Mouse (Mus musculus): Measurements from ENCODE around the gene Col4a3. TPM values are rescaled to one million over a fixed set of nuclear protein-coding genes. Genes with fewer than 3 reads are reported as not detected.

Col4a3 gene
- 0.08 TPM for polyA plus RNA-seq (2012; fragmentation: generic; extraction: Trizol)

- H3K4me2 ChIP-seq (ENCODE audit: low read depth) = peak within 1 kb of the TSS; percentile 48
- no peaks in the 10 kb centered on the region for H3K79me2 ChIP-seq (ENCODE audit: control insufficient read depth, insufficient read depth)
- H3K36me3 ChIP-seq (ENCODE audit: control insufficient read depth, insufficient read depth) = no peaks in the 10 kb centered on the region
- no peaks in the 10 kb centered on the region for H3K27me3 ChIP-seq (ENCODE audit: control insufficient read depth, insufficient read depth, insufficient read length)
- H3K4me3 ChIP-seq = no peak within 1 kb of the TSS
- H3ac ChIP-seq (ENCODE audit: control insufficient read depth, insufficient read length) = no peak within 1 kb of the TSS
- TF ChIP-seq TCF12 (IDR thresholded peaks at IDR 0.05; ENCODE audit: insufficient read depth, poor library complexity, severe bottlenecking) (no peak), E2F4 (IDR thresholded peaks at IDR 0.05; ENCODE audit: insufficient read depth) (no peak), REST (IDR thresholded peaks at IDR 0.05; ENCODE audit: insufficient read depth, insufficient read length) (no peak), MYOG (IDR thresholded peaks at IDR 0.05; ENCODE audit: control insufficient read depth in 1 of 3, insufficient read depth in 1 of 3, insufficient read length in 2 of 3, low read depth in 2 of 3) (no peak), MAX (IDR thresholded peaks at IDR 0.05; ENCODE audit: low read depth) (no peak), POLR2A (IDR thresholded peaks at IDR 0.05; ENCODE audit: insufficient read length, low read depth) (no peak), USF1 (IDR thresholded peaks at IDR 0.05; ENCODE audit: low read depth) (no peak), CEBPB (IDR thresholded peaks at IDR 0.05; ENCODE audit: insufficient read depth, poor library complexity, severe bottlenecking) (no peak)
Observed at GRCm38 (mm10) chr1:82586713-82587399, at the start of gene Col4a3, which contains the start of gene Col4a4. TSS of gene Col4a3 (plus strand) at chr1:82586921. TSS of gene Col4a4 (minus strand) at chr1:82586849.

- H3K4me3 ChIP-seq = no peak overlapping the region
- no peaks in the 10 kb centered on the region for H3K79me2 ChIP-seq (ENCODE audit: control insufficient read depth, insufficient read depth)
- H3K27me3 ChIP-seq (ENCODE audit: control insufficient read depth, insufficient read depth, insufficient read length) = no peaks in the 10 kb centered on the region
- TF ChIP-seq USF1 (IDR thresholded peaks at IDR 0.05; ENCODE audit: low read depth) = no peak
- TF ChIP-seq MYOD1 (IDR thresholded peaks at IDR 0.05; ENCODE audit: control insufficient read depth in 1 of 3, insufficient read length in 2 of 3, low read depth in 2 of 3) = no peak
- TF ChIP-seq TCF12 (IDR thresholded peaks at IDR 0.05; ENCODE audit: insufficient read depth, poor library complexity, severe bottlenecking) = no peak
- TF ChIP-seq POLR2AphosphoS2 (IDR thresholded peaks at IDR 0.05; ENCODE audit: insufficient read length, low read depth) = no peak
- no peak overlapping the region for H3ac ChIP-seq (ENCODE audit: control insufficient read depth, insufficient read length)
- H3K36me3 ChIP-seq (ENCODE audit: control insufficient read depth, insufficient read depth) = no peaks in the 10 kb centered on the region
- no peak overlapping the region for H3K4me2 ChIP-seq (ENCODE audit: low read depth)
Observed at GRCm38 (mm10) chr1:82537848-82538247, 48.9 kb upstream of the Col4a3 start.

- Histone ChIP-seq H3K4me3 (no peak overlapping the region), H3K36me3 (ENCODE audit: control insufficient read depth, insufficient read depth) (no peaks in the 10 kb centered on the region), H3K27me3 (ENCODE audit: control insufficient read depth, insufficient read depth, insufficient read length) (no peaks in the 10 kb centered on the region), H3K79me2 (ENCODE audit: control insufficient read depth, insufficient read depth) (no peaks in the 10 kb centered on the region), H3ac (ENCODE audit: control insufficient read depth, insufficient read length) (no peak overlapping the region), H3K4me2 (ENCODE audit: low read depth) (no peak overlapping the region)
- TF ChIP-seq TCF3 (IDR thresholded peaks at IDR 0.05; ENCODE audit: insufficient read length, low read depth) = no peak
- no peak for TF ChIP-seq USF1 (IDR thresholded peaks at IDR 0.05; ENCODE audit: low read depth)
- no peak for TF ChIP-seq POLR2AphosphoS2 (IDR thresholded peaks at IDR 0.05; ENCODE audit: insufficient read length, low read depth)
- no peak for TF ChIP-seq TCF12 (IDR thresholded peaks at IDR 0.05; ENCODE audit: insufficient read depth, poor library complexity, severe bottlenecking)
- TF ChIP-seq E2F4 (IDR thresholded peaks at IDR 0.05; ENCODE audit: insufficient read depth) = no peak
- no peak for TF ChIP-seq CEBPB (IDR thresholded peaks at IDR 0.05; ENCODE audit: insufficient read depth, poor library complexity, severe bottlenecking)
- TF ChIP-seq POLR2A (IDR thresholded peaks at IDR 0.05; ENCODE audit: insufficient read length, low read depth) = no peak
- TF ChIP-seq MAX (IDR thresholded peaks at IDR 0.05; ENCODE audit: low read depth) = no peak
- no peak for TF ChIP-seq MYOD1 (IDR thresholded peaks at IDR 0.05; ENCODE audit: control insufficient read depth in 1 of 3, insufficient read length in 2 of 3, low read depth in 2 of 3)
- TF ChIP-seq SRF (IDR thresholded peaks at IDR 0.05; ENCODE audit: control insufficient read depth, insufficient read length, low read depth) = no peak
- TF ChIP-seq MYOG (IDR thresholded peaks at IDR 0.05; ENCODE audit: control insufficient read depth in 1 of 3, insufficient read depth in 1 of 3, insufficient read length in 2 of 3, low read depth in 2 of 3) = no peak
- no peak for TF ChIP-seq REST (IDR thresholded peaks at IDR 0.05; ENCODE audit: insufficient read depth, insufficient read length)
Observed at GRCm38 (mm10) chr1:82540056-82540455, 46.7 kb upstream of the Col4a3 start.

- H3K4me2 ChIP-seq (ENCODE audit: low read depth) = no peak overlapping the region
- no peaks in the 10 kb centered on the region for H3K79me2 ChIP-seq (ENCODE audit: control insufficient read depth, insufficient read depth)
- TF ChIP-seq TCF3 (IDR thresholded peaks at IDR 0.05; ENCODE audit: insufficient read length, low read depth) = no peak
- no peak for TF ChIP-seq CEBPB (IDR thresholded peaks at IDR 0.05; ENCODE audit: insufficient read depth, poor library complexity, severe bottlenecking)
- no peak for TF ChIP-seq TCF12 (IDR thresholded peaks at IDR 0.05; ENCODE audit: insufficient read depth, poor library complexity, severe bottlenecking)
- TF ChIP-seq REST (IDR thresholded peaks at IDR 0.05; ENCODE audit: insufficient read depth, insufficient read length) = no peak
- no peak for TF ChIP-seq MYOD1 (IDR thresholded peaks at IDR 0.05; ENCODE audit: control insufficient read depth in 1 of 3, insufficient read length in 2 of 3, low read depth in 2 of 3)
- TF ChIP-seq USF1 (IDR thresholded peaks at IDR 0.05; ENCODE audit: low read depth) = no peak
- TF ChIP-seq POLR2AphosphoS2 (IDR thresholded peaks at IDR 0.05; ENCODE audit: insufficient read length, low read depth) = no peak
- TF ChIP-seq MYOG (IDR thresholded peaks at IDR 0.05; ENCODE audit: control insufficient read depth in 1 of 3, insufficient read depth in 1 of 3, insufficient read length in 2 of 3, low read depth in 2 of 3) = no peak
- TF ChIP-seq MAX (IDR thresholded peaks at IDR 0.05; ENCODE audit: low read depth) = no peak
- no peak for TF ChIP-seq POLR2A (IDR thresholded peaks at IDR 0.05; ENCODE audit: insufficient read length, low read depth)
- H3K4me3 ChIP-seq = no peak overlapping the region
- H3K27me3 ChIP-seq (ENCODE audit: control insufficient read depth, insufficient read depth, insufficient read length) = no peaks in the 10 kb centered on the region
- H3K36me3 ChIP-seq (ENCODE audit: control insufficient read depth, insufficient read depth) = no peaks in the 10 kb centered on the region
- H3ac ChIP-seq (ENCODE audit: control insufficient read depth, insufficient read length) = no peak overlapping the region
Observed at GRCm38 (mm10) chr1:82543934-82544333, 42.8 kb upstream of the Col4a3 start.

Measured in myocyte (in vitro differentiated cells).